Mouse (Mus musculus): Measurements from ENCODE around the gene BC067074.
"Not testable (repeated sequence)": the region's sequence is repeated elsewhere in the genome, so short reads cannot be mapped to it uniquely, and the experiment has no call there.

The BC067074 gene

DNA sequence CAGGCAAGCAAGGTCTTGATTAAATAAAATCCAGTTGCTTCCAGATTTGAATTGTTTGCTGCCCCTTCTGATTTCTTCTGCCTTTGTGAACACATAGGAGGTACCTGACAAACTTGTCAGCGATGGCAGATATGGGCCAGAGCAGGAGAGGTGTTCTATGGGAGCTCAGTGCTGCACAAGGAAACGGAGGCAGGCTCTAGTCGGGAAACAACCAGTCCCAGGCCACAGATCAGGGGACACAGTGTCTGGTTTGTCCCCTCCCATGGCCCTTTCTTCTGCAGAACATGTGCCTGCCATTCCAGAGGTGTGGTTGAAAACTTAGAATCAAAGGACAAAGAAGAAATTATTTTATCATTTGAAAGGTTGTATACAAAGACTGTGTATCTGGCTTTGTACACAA, 60.6 kb downstream of the BC067074 start:
- ChIA-PET CTCF (no interaction called here), POLR2A (interaction anchor here in 1 of 4 experiments (1.3 kb wide), 1 partner anchor 16 kb away, joined by 3 read pairs; no protein-coding TSS in a partner anchor)

DNA sequence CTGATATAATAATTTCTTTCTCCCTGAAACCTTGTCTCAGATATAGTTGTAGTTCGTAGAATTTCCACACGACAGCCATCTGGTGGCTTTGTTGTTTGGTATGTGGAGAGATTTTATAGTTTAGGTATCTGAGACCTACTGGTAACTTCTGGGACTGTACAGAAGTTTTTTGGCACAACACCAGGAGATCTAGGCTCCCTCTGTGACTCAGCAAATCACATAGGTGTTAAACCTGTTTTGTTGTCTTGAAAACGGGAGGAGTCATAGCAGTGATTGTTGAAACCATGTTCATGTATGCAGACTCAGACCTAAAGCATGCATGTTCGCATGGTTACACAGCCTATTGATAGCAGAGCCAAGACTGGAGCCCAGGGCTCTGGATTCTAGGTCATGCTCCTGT, 61.0 kb downstream of the BC067074 start:
- POLR2A ChIA-PET = no interaction called here

DNA sequence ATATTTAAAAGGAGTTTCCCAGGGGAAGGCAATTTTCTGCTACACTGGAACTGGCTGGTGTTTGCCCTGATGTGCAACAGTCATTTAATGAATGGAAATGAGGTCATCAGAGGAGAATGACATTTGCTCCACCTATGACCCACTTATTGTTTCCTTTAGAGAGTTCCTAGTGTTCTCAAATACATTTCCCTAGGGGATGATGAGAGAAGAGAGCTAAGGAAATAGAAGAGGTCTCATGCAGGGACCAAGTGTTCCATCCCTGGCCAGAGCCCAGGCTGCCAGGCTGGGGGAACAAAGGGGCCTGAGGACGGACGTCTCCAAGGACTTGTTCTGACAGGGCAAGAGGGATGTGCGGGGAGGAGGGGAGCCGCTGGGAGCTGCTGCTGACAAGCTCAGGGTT, 62.1 kb downstream of the BC067074 start:
- ChIA-PET POLR2A (no interaction called here), CTCF (no interaction called here)

More for the DNA sequence above, 61.0 kb downstream of the BC067074 start:
- CTCF ChIA-PET = no interaction called here

DNA sequence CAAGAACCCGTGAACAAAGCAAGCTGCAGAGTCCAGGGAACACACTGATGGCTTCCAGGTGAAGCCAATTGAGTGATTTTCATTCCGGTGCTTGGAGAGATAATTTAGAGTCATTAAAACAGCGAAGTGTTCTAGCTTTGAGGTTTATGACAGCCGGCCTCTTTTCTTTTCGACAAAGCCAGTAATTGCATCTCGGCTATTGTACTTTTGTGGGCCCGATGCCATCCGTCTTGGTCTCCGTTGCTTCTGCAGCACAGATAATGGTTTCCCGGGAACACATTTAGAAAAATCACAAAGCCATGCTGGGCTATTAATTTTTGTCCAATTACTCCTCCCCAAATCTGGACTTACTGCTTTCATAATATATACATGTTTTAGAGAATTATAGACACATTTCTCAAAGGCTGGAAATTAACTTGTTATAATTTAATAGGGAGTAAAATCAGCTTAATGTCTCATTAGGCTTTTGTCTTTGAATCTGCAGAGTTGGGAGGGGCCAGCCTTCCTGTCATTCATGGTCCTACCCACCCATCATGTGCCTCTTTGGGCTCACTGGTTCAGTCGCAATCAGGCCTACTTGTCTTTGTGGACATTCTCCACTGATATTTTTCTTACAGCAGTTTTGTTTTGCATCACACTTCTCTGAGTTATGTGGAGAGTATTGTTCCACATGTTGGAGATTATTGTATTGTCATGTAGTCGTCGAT, 64.6 kb downstream of the BC067074 start:
- ChIA-PET CTCF (no interaction called here), POLR2A (interaction anchor here in 1 of 4 experiments (0.5 kb wide), 1 partner anchor 840 kb away, joined by 4 read pairs; no protein-coding TSS in a partner anchor)

DNA sequence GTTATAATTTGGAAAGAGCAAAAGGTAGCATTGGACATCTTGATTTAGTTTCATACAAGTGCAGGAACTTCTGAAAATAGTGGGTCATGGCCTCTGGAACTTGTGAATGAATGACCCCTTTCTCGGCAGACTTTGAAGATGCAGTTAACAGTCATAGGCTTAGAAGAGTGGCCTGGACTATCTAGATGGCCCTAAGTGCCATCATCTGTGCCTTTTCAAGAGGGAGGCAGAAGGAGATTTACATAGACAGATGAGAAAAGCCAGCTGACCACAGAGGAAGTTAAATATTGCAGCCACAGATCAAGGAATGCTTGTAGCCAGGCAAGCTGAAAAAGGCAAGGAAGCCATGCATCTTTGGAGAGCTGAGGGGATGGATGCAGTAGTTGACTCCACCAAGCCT, 66.7 kb downstream of the BC067074 start:
- ChIA-PET POLR2A (interaction anchor here in 1 of 4 experiments (1.4 kb wide), 1 partner anchor 19 kb away, joined by 4 read pairs; no protein-coding TSS in a partner anchor), CTCF (no interaction called here)

DNA sequence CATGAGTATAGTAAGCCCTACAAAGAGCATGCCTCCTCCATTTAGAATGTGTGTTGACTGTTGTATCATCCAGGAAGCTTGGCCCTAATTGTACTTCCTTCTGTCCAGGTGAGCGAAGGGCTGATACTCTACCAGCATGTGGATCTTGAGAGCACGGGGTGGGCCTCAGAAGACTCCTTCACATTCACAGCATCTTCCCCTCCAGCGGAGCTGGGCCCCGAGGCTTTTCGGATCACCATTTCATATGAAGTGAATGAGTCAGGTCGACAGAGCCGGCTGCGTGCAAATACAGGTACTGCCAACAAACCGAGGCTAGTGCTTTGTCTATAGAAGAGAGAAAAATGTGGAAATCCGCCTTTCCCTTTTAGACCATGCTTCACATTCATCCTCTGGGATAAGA, 73.0 kb downstream of the BC067074 start:
- ChIA-PET POLR2A (no interaction called here), CTCF (interaction anchor here in 1 of 4 experiments (0.6 kb wide), 1 partner anchor 320 kb away, joined by 4 read pairs; the partner anchor contains the start of gene Gpx8)

DNA sequence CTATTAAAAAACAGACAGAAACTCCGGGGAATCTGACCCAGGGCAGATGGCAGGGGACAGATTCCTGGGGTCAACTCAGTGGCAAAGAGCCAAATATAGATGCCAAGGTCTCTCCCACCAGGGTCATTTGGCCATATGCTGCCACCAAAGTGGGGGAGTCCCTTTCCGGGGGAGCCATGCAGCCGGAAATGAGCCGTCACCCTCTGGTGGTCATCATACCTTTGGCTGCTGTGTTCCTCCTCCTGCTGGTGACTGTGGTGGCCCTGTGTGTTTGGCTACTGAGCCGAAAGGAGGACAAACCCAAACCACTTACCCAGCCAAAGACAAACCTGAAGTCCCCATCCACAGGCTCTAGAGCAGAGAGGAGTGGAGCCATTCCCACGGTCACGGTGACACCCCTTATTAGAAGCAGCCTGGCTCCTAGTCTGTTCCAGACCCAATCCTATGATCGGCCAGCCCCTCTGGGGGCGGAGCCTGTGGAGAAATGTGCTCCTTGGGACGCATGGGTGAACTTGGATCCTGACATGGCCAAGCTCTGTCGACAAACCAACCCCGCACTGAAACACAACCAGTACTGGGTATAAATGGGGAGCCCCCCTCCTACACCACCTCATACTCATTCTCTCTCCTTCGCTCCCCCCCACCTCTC, 76.1 kb downstream of the BC067074 start:
- CTCF ChIA-PET = no interaction called here
- POLR2A ChIA-PET = interaction anchor here in 1 of 4 experiments (1.4 kb wide), 1 partner anchor 16 kb away, joined by 3 read pairs; no protein-coding TSS in a partner anchor

DNA sequence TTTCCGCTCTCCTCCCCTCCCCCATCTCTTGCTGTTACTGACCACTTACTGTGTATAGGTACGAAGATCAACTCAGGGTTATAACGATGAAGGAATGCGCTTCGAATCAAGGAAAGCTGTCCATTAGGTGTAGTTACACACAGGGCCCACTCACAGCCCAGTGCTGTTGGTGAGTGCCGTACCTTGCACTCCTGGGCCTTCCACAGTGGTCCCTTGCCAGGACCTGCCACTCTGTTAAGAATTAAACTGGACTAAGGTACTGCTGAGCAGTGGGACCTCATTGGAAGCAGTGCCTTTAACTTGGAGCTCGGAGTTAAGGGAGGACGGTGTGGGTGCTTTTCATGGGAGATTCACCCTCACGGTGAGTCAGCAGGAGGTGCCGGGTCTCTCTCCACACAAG, 76.7 kb downstream of the BC067074 start:
- CTCF ChIA-PET = no interaction called here
- POLR2A ChIA-PET = interaction anchor here in 1 of 4 experiments (1.4 kb wide), 1 partner anchor 17 kb away, joined by 3 read pairs; no protein-coding TSS in a partner anchor

DNA sequence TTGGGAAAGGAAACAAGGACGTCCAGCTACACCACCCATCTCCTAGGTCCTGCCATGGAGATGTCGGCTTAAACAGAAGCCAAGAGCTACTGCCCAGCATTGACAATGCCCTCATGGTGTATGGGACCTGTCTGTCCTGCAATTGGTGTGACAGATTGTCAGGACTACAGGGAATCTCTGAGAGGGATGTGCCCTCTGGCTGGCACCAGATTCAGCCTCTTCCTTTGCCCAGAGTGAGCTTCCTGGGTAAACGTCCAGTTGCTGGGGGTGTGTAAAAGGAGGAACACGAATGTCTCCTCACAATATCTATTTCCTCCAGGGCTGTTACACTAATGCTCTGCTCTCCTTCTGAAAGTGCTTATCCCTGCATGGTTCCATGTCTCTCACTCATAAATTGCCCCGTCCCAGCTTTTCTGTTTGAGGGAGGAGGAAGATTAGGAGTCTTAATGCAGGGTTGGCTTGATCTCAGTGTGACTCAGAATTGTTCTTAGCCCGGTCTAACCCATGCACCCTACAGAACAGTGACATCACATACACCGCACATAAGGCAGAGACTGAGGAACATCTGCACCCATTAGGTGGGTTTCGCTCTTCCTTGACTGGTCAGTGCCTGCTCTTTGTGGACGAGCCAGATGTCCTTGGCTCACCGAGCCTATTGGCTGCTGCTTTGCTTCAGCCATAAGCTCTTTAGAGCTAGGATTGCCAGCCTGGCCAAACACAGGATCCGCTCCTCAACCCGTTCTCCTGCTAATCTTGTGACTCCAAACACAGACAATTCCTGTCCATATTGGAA, 80.5 kb downstream of the BC067074 start:
- CTCF ChIA-PET = interaction anchor here in 1 of 4 experiments (0.7 kb wide), 1 partner anchor 8 kb away, joined by 3 read pairs; no protein-coding TSS in a partner anchor
- POLR2A ChIA-PET = interaction anchor here in 1 of 4 experiments (0.6 kb wide), 2 partner anchors 131 to 185 kb away, joined by 3 read pairs; no protein-coding TSS in a partner anchor

DNA sequence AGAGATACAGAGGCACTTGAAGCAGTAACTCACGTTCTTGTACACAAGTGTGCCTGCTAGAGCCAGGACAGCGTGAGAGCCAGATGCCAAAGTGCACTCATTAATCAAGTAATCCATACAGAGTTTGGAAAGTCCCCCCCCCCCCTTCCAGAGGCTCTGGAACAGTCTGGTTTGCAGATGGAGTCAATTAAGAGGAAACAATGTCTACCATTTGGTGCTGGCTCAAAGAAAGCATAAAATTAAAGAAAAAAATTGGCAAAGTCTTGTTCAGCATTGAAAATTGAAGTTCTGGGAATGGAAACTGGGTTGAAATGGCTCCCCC, 81.1 kb downstream of the BC067074 start:
- CTCF ChIA-PET = no interaction called here
- POLR2A ChIA-PET = no interaction called here

DNA sequence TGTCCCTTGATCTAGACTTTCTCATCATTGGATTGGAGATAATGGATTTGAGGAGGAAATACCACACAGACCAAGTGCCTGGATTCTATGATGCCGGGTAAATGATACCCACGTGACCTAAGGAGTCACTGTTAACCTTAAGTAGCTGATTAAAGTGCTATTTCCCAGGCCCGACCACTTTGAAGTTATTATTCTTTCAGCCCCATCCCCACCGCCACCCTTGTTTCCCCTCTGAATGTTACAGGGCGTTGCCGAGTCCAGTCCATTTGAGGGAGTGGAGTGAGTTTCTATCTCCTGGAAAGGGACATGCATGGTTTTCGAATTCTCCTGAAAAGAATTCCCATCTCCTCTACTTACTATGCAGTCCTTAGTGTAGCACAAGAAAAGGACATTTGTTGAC, 84.7 kb downstream of the BC067074 start:
- CTCF ChIA-PET = no interaction called here
- POLR2A ChIA-PET = interaction anchor here in 1 of 4 experiments (0.6 kb wide), 1 partner anchor 417 kb away, joined by 3 read pairs; the partner anchor contains the start of gene Arl15

DNA sequence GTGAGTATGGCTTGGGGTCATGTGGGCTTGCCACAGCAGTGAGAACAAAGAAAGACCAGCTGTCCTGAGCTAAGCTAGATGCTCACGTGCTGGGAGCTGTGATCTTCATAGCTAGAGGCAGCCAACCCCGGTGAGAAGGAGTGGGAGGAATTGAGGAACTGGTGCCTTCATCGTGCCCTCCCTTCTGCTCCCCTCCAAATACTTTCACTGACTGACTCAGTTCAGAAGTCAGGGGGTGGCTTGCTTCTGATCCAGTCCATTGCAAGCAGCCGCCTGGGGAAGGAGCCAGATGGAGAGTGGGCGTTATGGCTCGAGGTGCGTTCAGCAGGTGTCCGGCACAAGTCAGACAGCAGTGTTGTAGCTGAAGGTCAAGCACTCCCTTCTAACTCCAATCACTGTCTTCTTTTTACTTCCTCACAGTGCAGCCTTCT, 86.0 kb downstream of the BC067074 start:
- ChIA-PET CTCF (no interaction called here), POLR2A (interaction anchor here in 1 of 4 experiments (1.1 kb wide), 1 partner anchor 19 kb away, joined by 4 read pairs; no protein-coding TSS in a partner anchor)

DNA sequence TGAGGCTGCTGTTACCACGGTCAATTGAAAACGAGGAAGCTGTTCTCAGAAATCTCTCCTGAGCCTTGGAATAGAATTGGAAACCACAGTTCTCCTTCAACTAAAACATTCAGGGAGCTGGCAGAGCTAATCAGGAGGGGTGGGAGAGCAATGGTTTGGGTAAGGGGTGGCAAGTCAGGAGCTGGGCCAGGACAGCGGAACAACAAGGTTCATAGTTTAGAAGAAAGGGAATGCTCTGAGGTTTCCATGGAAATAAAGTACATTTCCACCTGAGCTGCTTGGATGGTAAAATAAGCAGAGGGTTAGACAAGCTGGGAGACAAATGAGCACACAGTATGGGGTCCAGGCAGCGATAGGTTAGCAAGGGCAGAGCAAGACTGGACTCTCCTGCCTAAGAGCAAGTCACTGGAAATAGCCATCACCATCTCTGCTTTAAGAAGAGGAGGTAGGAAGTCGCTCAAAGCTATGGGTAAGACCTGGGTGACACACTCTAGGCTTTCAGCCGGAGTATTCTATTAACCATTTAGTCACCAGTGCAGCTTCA, 86.9 kb downstream of the BC067074 start:
- POLR2A ChIA-PET = no interaction called here
- CTCF ChIA-PET = no interaction called here

DNA sequence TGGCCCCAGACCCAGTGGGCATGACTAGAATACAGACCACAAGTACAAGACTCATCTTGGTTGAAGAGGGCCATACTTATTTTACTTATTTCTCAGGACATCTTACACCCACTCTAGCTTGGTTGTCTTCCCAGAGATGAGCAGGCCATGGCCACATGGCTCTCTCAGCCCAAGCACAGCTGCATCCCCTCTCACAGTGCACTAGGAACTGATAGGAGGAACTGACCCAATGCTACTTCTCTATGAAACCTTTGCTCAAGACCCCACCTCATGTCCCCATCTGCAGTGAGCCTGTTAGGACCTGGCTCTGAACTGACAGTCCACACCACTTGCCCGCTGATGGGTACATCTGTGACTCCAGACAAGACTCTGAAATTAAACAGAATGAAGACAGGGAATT, 88.8 kb downstream of the BC067074 start:
- ChIA-PET POLR2A (no interaction called here), CTCF (interaction anchor here in 1 of 4 experiments (0.6 kb wide), 1 partner anchor 9 kb away, joined by 3 read pairs; no protein-coding TSS in a partner anchor)

DNA sequence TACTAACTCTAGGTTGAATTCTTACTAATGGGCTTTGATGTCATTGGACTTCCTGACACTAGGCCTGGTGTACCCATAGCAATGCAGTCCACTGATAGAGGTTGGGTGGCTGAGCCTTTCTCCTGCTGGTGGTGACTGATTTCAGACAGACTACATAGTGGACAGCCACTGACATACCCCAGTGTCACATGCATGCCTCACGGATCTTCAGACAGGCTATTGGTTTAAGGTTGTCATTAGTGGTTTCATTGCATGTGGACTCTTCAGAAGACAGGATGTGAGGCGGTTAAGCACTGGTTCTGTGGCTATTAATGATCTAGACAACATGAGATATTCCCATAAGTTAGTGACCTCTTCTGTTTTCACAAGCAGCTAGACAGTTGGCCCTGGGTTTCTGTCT, 89.2 kb downstream of the BC067074 start:
- CTCF ChIA-PET = no interaction called here
- POLR2A ChIA-PET = no interaction called here

DNA sequence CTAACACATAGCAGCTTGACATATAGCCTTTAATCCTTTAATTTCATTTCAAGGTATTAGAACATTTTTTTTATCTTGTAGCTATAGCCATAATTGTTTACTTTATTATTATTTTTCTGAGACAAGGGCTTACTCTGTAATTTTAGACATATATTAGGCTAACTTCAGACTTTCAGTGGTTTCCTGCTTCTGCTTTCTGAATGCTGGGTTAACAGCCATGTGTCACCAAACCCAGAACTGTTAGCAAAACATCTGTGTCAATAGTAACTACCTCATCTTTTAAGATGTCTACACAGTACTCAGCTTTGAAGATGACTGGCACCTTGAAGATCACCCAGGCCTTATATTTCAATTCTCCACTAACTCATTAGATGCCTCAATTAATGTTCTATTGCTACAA, 89.8 kb downstream of the BC067074 start:
- POLR2A ChIA-PET, CTCF ChIA-PET: not testable (repeated sequence)

DNA sequence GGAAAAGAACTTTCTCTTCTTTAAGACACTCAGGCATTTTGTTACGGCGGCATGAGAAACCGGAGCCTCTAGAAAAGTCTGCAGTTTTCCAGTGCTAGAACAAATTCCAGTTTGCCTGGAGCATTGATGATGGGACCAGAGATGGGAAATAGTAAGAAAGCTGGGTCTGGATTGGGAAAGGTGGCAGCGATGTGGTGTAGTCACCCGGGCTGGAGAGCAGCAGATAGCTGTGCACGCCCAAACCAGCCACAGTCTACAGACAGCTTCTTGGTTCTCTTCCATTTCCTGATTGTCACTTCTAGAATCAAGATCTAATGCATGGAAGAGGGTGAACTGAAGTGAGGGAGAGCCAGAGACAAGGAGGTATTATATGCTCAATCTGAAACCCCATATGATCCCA, 100.4 kb downstream of the BC067074 start:
- POLR2A ChIA-PET = no interaction called here

DNA sequence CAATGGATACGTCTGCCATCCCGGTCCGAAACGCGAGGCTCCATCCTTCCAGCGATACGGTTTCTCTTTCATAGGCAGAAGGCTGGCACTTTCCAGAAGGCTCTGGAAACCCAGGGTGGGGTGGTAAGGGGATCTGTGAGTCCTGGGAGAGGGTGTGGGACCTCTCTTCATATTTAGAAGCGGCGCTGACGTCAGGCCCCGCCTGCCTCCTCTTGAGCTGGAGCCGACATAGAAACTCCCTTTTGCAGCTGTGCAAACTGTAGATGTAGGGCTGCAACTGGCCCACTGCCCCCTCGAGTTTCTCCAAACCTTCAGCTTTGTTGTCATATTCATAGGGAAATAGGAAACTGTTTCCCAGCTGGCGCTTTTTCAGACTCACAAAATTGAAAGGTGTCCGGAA, 101.6 kb downstream of the BC067074 start:
- ChIA-PET CTCF (no interaction called here), POLR2A (interaction anchor here in 1 of 4 experiments (0.9 kb wide), 1 partner anchor 72 kb away, joined by 3 read pairs; no protein-coding TSS in a partner anchor)

More for the DNA sequence above, 100.4 kb downstream of the BC067074 start:
- CTCF ChIA-PET = no interaction called here

DNA sequence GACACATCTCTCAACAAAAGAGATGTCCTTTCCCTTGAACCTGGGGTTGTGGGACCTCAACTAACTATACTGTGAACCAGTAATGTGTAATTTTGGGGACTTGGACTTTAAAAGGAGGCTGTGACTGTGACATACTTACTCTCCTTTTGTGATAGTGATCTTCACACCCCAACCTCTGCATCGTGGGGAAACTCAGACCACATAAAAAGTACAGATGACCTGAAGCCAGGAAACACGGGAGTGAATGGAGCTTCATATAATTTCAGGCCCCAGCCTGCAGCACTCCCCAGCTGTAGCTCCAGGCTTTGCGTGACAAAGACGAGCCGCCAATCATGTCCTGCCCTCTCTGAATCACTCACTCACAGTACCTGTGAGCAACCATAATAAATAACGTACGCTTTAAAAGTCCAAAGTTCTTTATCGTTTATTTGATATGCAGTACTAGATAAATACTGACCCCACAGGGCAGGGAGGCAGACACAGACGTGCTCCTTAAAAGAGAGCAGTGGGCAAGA, 104.1 kb downstream of the BC067074 start:
- ChIA-PET POLR2A (interaction anchor here in 1 of 4 experiments (0.6 kb wide), 2 partner anchors 66 to 81 kb away, joined by 3 read pairs; no protein-coding TSS in a partner anchor), CTCF (interaction anchor here in 1 of 4 experiments (0.6 kb wide), 1 partner anchor 127 kb away, joined by 4 read pairs; no protein-coding TSS in a partner anchor)
